Mouse (Mus musculus): ENCODE measurements around the gene Noc2l. TPM values are rescaled to one million over a fixed set of nuclear protein-coding genes. Genes with fewer than 3 reads are reported as not detected.

Noc2l gene
- polyA plus RNA-seq, 1 experiment from 2014 or later: 30.6 TPM

DNA sequence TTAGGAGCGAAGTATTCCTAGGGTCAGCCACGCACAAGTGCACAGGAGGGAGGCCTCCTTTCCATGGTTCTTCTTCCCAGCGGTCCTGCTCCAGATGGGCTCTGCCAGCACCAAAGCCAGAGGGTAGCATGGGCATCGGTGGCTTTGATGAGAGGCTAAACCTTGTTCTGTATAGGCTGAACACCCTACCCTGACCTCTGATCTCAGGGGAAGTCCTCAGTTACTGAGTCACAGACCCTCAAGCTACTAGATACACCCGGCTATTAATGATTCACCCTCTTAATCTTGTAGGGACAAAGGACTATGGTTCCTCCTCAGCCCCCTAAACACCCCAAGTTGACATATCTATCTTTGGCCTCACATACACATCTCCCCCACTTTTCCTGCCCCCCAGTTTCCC lies 41.9 kb upstream of the Noc2l start:
- Histone ChIP-seq H3K4me1 (replicated peaks; ENCODE audit: control insufficient read depth, insufficient read depth) (peaks cover 14% of the 10 kb centered on the region), H3K4me2 (replicated peaks; ENCODE audit: low read depth) (no peak overlapping the region), H3K4me3 (ENCODE audit: low read depth, low read length) (no peak overlapping the region), H3K9me3 (ENCODE audit: control insufficient read depth, low read length) (no peaks in the 10 kb centered on the region), H3K27me3 (ENCODE audit: control insufficient read depth, insufficient read depth, low read length) (no peaks in the 10 kb centered on the region), H3K27ac (replicated peaks) (peak overlapping the region; percentile 24; the same call in 1 of the 2 replicates), H3K9ac (ENCODE audit: low read length) (no peak overlapping the region), H3K36me3 (ENCODE audit: control insufficient read depth, insufficient read depth, low read length) (no peaks in the 10 kb centered on the region; the same call in 1 of the 2 replicates)
- ATAC-seq (ENCODE audit: low FRiP score, low TSS enrichment): no peak
- WGBS: 67% methylated on average over 5 of the region's 5 CpGs
- DNase-seq (ENCODE audit: low spot score): no peak
- TF ChIP-seq CTCF (IDR thresholded peaks at IDR 0.05; ENCODE audit: low read depth): no peak
- no peak for TF ChIP-seq EP300 (optimal IDR thresholded peaks at IDR 0.05)

DNA sequence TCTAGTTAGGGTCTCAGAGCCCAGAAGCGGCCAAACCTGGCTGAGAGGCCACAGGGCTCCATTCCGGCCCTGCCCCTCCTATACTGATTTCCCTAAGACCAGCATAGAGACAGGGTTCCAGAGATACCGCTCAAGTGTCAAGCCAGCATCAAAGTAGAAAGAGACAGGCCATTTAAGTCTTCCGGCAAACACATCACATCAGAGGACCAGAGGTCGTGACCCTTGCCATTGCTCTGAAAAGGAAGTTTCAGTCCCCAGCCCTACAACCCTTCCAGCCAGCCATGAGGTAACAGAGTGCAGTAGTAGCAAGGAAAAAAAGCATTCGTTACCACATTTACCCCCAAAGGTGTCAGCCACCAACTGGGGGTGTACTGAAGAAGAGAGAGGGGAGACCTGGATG lies 41.5 kb upstream of the Noc2l start:
- H3K4me3 ChIP-seq (ENCODE audit: low read depth, low read length): no peak overlapping the region
- H3K27me3 ChIP-seq (ENCODE audit: control insufficient read depth, insufficient read depth, low read length): no peaks in the 10 kb centered on the region
- H3K9ac ChIP-seq (ENCODE audit: low read length): no peak overlapping the region
- no peak for DNase-seq (ENCODE audit: low spot score)
- 67% methylated on average over 6 of the region's 6 CpGs for whole genome bisulfite sequencing
- H3K36me3 ChIP-seq (ENCODE audit: control insufficient read depth, insufficient read depth, low read length): no peaks in the 10 kb centered on the region; the same call in 1 of the 2 replicates
- ATAC-seq (ENCODE audit: low FRiP score, low TSS enrichment): no peak
- no peak overlapping the region for H3K4me2 ChIP-seq (replicated peaks; ENCODE audit: low read depth)
- H3K9me3 ChIP-seq (ENCODE audit: control insufficient read depth, low read length): no peaks in the 10 kb centered on the region
- TF ChIP-seq CTCF (IDR thresholded peaks at IDR 0.05; ENCODE audit: low read depth) (no peak), EP300 (optimal IDR thresholded peaks at IDR 0.05) (no peak)
- no peak overlapping the region for H3K27ac ChIP-seq (replicated peaks)
- peaks cover 14% of the 10 kb centered on the region for H3K4me1 ChIP-seq (replicated peaks; ENCODE audit: control insufficient read depth, insufficient read depth)

DNA sequence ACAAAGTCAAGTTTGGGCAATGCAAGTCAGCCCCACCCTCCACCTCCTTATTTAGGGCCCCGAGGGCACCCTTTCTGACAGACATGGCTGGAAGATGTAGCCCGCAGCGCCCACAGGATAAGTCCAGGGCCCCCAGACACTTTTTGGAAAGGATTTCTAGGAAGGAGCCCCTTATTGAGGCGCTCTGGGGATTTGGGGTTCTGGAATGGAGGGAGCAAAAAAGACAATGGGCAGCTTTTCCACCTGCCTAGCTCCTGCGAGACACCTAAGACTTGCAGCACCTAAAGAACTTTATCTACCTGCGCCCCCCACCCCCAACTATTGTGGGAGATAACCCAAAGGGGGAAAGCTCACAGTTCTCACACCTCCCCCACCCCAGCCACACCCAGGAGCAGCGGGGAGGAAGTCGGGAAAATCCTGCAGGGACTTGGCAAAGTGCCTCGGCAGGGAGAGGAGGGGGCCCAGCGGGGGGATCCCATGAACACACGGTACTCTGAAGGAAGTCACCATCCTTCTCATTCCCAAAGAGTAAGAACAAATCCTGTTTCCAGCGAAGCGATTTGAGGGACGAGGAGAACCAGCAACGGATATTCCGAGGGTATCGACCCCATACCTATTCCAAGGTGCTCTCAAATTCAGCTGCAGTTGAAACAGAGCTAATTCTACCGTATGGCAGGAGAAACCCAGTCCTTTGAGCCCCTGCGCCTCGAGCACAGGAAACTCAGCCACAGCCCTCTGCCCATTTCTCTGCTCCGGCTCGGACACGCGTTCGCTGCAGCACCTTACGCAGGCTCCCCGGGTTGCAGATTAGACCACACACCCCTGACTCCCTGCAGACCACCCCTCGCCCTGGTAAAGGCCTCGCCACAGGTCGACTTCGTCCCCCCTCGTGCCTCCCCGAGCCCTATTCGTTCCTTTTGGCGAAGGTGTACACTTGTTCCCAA lies 39.6 kb upstream of the Noc2l start:
- ATAC-seq (ENCODE audit: low FRiP score, low TSS enrichment): no peak
- peak overlapping the region; percentile 84 for H3K9ac ChIP-seq (ENCODE audit: low read length)
- 4% methylated on average over 35 of the region's 35 CpGs for WGBS
- H3K9me3 ChIP-seq (ENCODE audit: control insufficient read depth, low read length): no peaks in the 10 kb centered on the region
- peak overlapping the region; percentile 94 for H3K4me2 ChIP-seq (replicated peaks; ENCODE audit: low read depth)
- H3K36me3 ChIP-seq (ENCODE audit: control insufficient read depth, insufficient read depth, low read length): no peaks in the 10 kb centered on the region; the same call in 1 of the 2 replicates
- H3K4me1 ChIP-seq (replicated peaks; ENCODE audit: control insufficient read depth, insufficient read depth): peaks cover 14% of the 10 kb centered on the region
- peak; percentile 76 for DNase-seq (ENCODE audit: low spot score)
- no peaks in the 10 kb centered on the region for H3K27me3 ChIP-seq (ENCODE audit: control insufficient read depth, insufficient read depth, low read length)
- peak overlapping the region; percentile 88 for H3K4me3 ChIP-seq (ENCODE audit: low read depth, low read length)
- H3K27ac ChIP-seq (replicated peaks): peak overlapping the region; percentile 83
- TF ChIP-seq EP300 (optimal IDR thresholded peaks at IDR 0.05) (no peak), CTCF (IDR thresholded peaks at IDR 0.05; ENCODE audit: low read depth) (no peak)

DNA sequence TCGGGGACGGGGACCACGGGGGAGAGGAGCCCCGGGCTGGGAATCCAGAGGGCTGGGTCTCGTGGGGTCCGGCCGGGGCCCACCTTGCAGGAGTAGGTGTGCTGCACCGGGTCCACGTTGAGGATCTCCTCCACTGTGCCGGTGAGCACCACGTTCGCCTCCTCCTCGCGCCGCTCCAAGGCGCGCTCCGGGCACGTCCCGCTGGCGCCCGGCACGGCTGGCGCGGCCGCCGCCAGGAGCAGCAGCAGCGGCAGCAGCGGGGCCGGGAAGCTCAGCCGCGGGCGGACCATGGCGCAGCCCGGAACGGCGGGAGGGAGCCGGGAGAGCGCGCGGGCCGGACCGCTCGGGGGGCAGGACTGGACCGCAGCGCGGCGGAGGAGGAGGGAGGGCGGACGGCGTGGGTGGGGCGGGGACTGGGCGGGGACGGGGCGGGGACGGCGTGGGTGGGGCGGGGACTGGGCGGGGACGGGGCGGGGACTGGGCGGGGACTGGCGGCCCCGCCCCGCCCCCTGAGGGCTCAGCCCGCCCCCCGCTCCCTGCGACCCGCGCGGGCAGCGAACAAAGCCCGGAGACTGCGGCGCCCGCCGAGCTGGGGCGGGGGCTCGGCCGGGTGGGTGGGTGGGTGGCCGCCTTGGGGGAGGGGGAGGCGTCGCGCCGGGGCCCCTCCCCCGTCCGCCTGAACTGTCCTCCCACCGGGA lies 38.5 kb upstream of the Noc2l start, which contains the start of gene Agrn:
Gene Agrn (minus strand): TSS at position 358 of the 698 bp plus-strand sequence.
- peak; percentile 82 for DNase-seq (ENCODE audit: low spot score)
- TF ChIP-seq CTCF (IDR thresholded peaks at IDR 0.05; ENCODE audit: low read depth) (no peak), EP300 (optimal IDR thresholded peaks at IDR 0.05) (no peak)
- under 1% methylated on average over 33 of the region's 88 CpGs for WGBS
- peak; percentile 80 for ATAC-seq (ENCODE audit: low FRiP score, low TSS enrichment)
- Histone ChIP-seq H3K9ac (ENCODE audit: low read length) (peak within 1 kb of the TSS; percentile 84), H3K27ac (replicated peaks) (peak within 1 kb of the TSS; percentile 92), H3K4me3 (ENCODE audit: low read depth, low read length) (peak within 1 kb of the TSS; percentile 88), H3K27me3 (ENCODE audit: control insufficient read depth, insufficient read depth, low read length) (no peaks in the 10 kb centered on the region), H3K4me2 (replicated peaks; ENCODE audit: low read depth) (peak within 1 kb of the TSS; percentile 94), H3K36me3 (ENCODE audit: control insufficient read depth, insufficient read depth, low read length) (no peaks in the 10 kb centered on the region; the same call in 1 of the 2 replicates), H3K4me1 (replicated peaks; ENCODE audit: control insufficient read depth, insufficient read depth) (peaks cover 11% of the 10 kb centered on the region), H3K9me3 (ENCODE audit: control insufficient read depth, low read length) (no peaks in the 10 kb centered on the region)

DNA sequence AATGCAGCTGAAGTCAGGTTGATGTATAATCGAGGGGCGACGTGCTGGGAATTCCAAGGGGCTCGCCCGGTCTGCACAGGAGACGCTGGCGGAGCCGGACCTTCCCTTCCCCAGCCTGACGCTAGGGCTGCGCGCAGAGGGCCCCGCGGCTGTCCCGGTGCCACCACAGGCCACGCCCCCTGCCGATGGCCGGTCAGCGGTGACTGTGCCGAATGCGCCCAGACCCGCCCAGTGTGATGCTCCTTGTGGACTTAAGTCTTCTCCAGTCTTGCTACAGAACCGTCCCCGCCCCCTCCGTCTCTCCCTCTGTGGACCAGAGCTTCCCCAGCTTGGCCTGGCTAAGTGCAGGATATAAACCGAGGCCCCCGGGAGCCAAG lies 38.0 kb upstream of the Noc2l start:
- ATAC-seq (ENCODE audit: low FRiP score, low TSS enrichment) (peak; percentile 91), DNase-seq (ENCODE audit: low spot score) (peak; percentile 93)
- under 1% methylated on average over 23 of the region's 26 CpGs for WGBS
- Histone ChIP-seq H3K36me3 (ENCODE audit: control insufficient read depth, insufficient read depth, low read length) (no peaks in the 10 kb centered on the region; the same call in 1 of the 2 replicates), H3K4me1 (replicated peaks; ENCODE audit: control insufficient read depth, insufficient read depth) (peaks cover 8% of the 10 kb centered on the region), H3K9me3 (ENCODE audit: control insufficient read depth, low read length) (no peaks in the 10 kb centered on the region), H3K9ac (ENCODE audit: low read length) (peak overlapping the region; percentile 64), H3K27ac (replicated peaks) (peak overlapping the region; percentile 92), H3K4me3 (ENCODE audit: low read depth, low read length) (peak overlapping the region; percentile 88), H3K27me3 (ENCODE audit: control insufficient read depth, insufficient read depth, low read length) (no peaks in the 10 kb centered on the region), H3K4me2 (replicated peaks; ENCODE audit: low read depth) (peak overlapping the region; percentile 61)
- TF ChIP-seq CTCF (IDR thresholded peaks at IDR 0.05; ENCODE audit: low read depth) (peak; percentile 55), EP300 (optimal IDR thresholded peaks at IDR 0.05) (no peak)

Data from stomach, postnatal 0 days (tissue).